Mouse (Mus musculus): ENCODE results near the gene Acp1. TPM values are rescaled to one million over a fixed set of nuclear protein-coding genes. Genes with fewer than 3 reads are reported as not detected.

Acp1 gene
- polyA plus RNA-seq, 1 experiment, result 4.4 TPM

DNA sequence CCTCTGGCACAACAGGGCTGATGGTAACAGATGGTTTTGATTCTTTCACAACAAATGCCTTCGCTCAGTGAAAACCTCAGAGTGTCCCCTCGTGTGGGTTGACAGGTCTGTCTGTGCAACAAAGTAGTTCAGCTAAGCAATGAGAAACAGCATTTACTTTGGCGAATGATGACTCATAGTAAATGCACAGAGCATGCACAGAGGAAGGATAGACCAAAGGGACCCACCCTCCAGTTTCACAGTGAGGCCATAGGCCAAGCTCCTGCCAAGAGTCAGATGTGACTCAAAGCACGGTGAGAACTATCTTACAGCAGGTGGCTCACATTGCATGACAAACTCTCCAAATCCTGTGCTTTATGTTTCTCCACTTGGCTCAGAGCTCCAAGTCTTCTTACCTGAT is 45.6 kb downstream of the Acp1 start:
- Histone ChIP-seq H3K4me1 (ENCODE audit: control insufficient read depth, insufficient read depth, insufficient read length, low read length) (no peaks in the 10 kb centered on the region), H3K27me3 (ENCODE audit: control insufficient read depth, insufficient read depth, low read length) (no peaks in the 10 kb centered on the region), H3K27ac (ENCODE audit: insufficient read depth, low read depth, low read length) (no peak overlapping the region), H3K4me3 (ENCODE audit: low read depth, low read length) (no peak overlapping the region), H3K36me3 (ENCODE audit: control insufficient read depth, insufficient read depth, low read length) (no peaks in the 10 kb centered on the region)
- 67% methylated on average over 4 of the region's 4 CpGs for WGBS
- no peak for TF ChIP-seq CTCF (IDR thresholded peaks at IDR 0.05; ENCODE audit: extremely low read depth, insufficient read length, insufficient replicate concordance, low read depth, low read length)

GRCm38 (mm10) chr12:30864347-30864746 is 47.0 kb downstream of the Acp1 start:
- H3K27me3 ChIP-seq (ENCODE audit: control insufficient read depth, insufficient read depth, low read length), result no peaks in the 10 kb centered on the region
- H3K36me3 ChIP-seq (ENCODE audit: control insufficient read depth, insufficient read depth, low read length), result no peaks in the 10 kb centered on the region
- no peak overlapping the region for H3K27ac ChIP-seq (ENCODE audit: insufficient read depth, low read depth, low read length)
- H3K4me1 ChIP-seq (ENCODE audit: control insufficient read depth, insufficient read depth, insufficient read length, low read length), result no peaks in the 10 kb centered on the region
- WGBS, result 52% methylated on average over 2 of the region's 2 CpGs
- no peak for TF ChIP-seq CTCF (IDR thresholded peaks at IDR 0.05; ENCODE audit: extremely low read depth, insufficient read length, insufficient replicate concordance, low read depth, low read length)
- TF ChIP-seq POLR2A (IDR thresholded peaks at IDR 0.05; ENCODE audit: low read depth, low read length), result no peak
- no peak overlapping the region for H3K4me3 ChIP-seq (ENCODE audit: low read depth, low read length)

- H3K27ac ChIP-seq (ENCODE audit: insufficient read depth, low read depth, low read length), result peak overlapping the region; percentile 66
- H3K4me3 ChIP-seq (ENCODE audit: low read depth, low read length), result no peak overlapping the region
- H3K4me1 ChIP-seq (ENCODE audit: control insufficient read depth, insufficient read depth, insufficient read length, low read length), result peaks cover 9% of the 10 kb centered on the region
- H3K27me3 ChIP-seq (ENCODE audit: control insufficient read depth, insufficient read depth, low read length), result no peaks in the 10 kb centered on the region
- WGBS, result 63% methylated on average over 5 of the region's 5 CpGs
- no peaks in the 10 kb centered on the region for H3K36me3 ChIP-seq (ENCODE audit: control insufficient read depth, insufficient read depth, low read length)
- TF ChIP-seq POLR2A (IDR thresholded peaks at IDR 0.05; ENCODE audit: low read depth, low read length) (no peak), CTCF (IDR thresholded peaks at IDR 0.05; ENCODE audit: extremely low read depth, insufficient read length, insufficient replicate concordance, low read depth, low read length) (no peak)
Observed at GRCm38 (mm10) chr12:30856172-30856571, 55.2 kb downstream of the Acp1 start.

- no peaks in the 10 kb centered on the region for H3K27me3 ChIP-seq (ENCODE audit: control insufficient read depth, insufficient read depth, low read length)
- H3K4me3 ChIP-seq (ENCODE audit: low read depth, low read length), result no peak overlapping the region
- H3K27ac ChIP-seq (ENCODE audit: insufficient read depth, low read depth, low read length), result 0 out of 2 replicates have a peak overlapping the region, but pooled peaks have one; percentile 9
- TF ChIP-seq CTCF (IDR thresholded peaks at IDR 0.05; ENCODE audit: extremely low read depth, insufficient read length, insufficient replicate concordance, low read depth, low read length) (no peak), POLR2A (IDR thresholded peaks at IDR 0.05; ENCODE audit: low read depth, low read length) (no peak)
- H3K4me1 ChIP-seq (ENCODE audit: control insufficient read depth, insufficient read depth, insufficient read length, low read length), result peaks cover 9% of the 10 kb centered on the region
- 15% methylated on average over 6 of the region's 6 CpGs for WGBS
- H3K36me3 ChIP-seq (ENCODE audit: control insufficient read depth, insufficient read depth, low read length), result no peaks in the 10 kb centered on the region
Observed at GRCm38 (mm10) chr12:30855442-30856159, 55.8 kb downstream of the Acp1 start.

DNA sequence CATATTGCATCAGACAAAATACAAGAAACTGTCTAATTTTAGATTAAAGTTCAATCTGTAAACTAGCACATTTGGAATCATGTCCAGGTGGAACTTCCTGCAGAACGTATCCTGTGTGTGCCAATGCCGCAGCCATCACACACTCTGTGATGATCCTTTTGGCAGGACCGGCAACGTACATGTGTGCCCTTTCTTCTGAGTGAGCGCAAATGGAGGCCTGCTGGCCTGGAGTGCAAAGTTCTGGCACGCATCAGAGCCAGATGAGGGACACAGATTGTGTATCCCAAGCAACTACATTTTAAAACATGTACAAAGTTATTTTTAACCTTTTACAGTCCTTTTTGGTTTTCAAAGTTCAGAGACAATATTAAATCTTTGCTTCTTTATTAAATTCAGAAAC is 59.5 kb downstream of the Acp1 start:
- Histone ChIP-seq H3K27ac (ENCODE audit: insufficient read depth, low read depth, low read length) (no peak overlapping the region), H3K36me3 (ENCODE audit: control insufficient read depth, insufficient read depth, low read length) (no peaks in the 10 kb centered on the region), H3K27me3 (ENCODE audit: control insufficient read depth, insufficient read depth, low read length) (no peaks in the 10 kb centered on the region), H3K4me3 (ENCODE audit: low read depth, low read length) (no peak overlapping the region), H3K4me1 (ENCODE audit: control insufficient read depth, insufficient read depth, insufficient read length, low read length) (peaks cover 11% of the 10 kb centered on the region)
- WGBS, result 90% methylated on average over 6 of the region's 6 CpGs
- TF ChIP-seq POLR2A (IDR thresholded peaks at IDR 0.05; ENCODE audit: low read depth, low read length), result no peak
- no peak for TF ChIP-seq CTCF (IDR thresholded peaks at IDR 0.05; ENCODE audit: extremely low read depth, insufficient read length, insufficient replicate concordance, low read depth, low read length)

GRCm38 (mm10) chr12:30850902-30851301 is 60.5 kb downstream of the Acp1 start:
- Histone ChIP-seq H3K4me3 (ENCODE audit: low read depth, low read length) (no peak overlapping the region), H3K4me1 (ENCODE audit: control insufficient read depth, insufficient read depth, insufficient read length, low read length) (peaks cover 6% of the 10 kb centered on the region; the same call in 1 of the 2 replicates), H3K27me3 (ENCODE audit: control insufficient read depth, insufficient read depth, low read length) (no peaks in the 10 kb centered on the region), H3K27ac (ENCODE audit: insufficient read depth, low read depth, low read length) (no peak overlapping the region), H3K36me3 (ENCODE audit: control insufficient read depth, insufficient read depth, low read length) (no peaks in the 10 kb centered on the region)
- 13% methylated on average over 2 of the region's 2 CpGs for WGBS
- no peak for TF ChIP-seq POLR2A (IDR thresholded peaks at IDR 0.05; ENCODE audit: low read depth, low read length)
- TF ChIP-seq CTCF (IDR thresholded peaks at IDR 0.05; ENCODE audit: extremely low read depth, insufficient read length, insufficient replicate concordance, low read depth, low read length), result no peak

DNA sequence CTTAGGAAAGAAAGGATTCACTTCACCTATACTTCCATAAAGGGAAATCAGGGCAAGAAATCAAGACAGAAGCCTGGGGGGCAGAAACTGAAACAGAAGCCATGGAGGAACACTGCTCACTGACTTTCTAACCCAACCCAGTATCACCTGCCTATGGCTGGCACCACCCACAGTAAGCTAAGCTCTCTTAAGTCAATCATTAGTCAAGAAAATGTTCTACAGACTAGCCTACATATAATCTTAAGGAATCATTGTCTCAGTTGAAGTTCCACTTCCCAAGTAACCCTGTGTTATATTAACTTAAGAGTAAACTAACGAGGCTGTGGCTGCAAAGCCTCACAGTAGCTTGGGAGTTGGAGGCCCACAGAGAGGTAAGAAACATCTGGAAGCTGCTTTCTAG is 62.9 kb downstream of the Acp1 start:
- Histone ChIP-seq H3K27ac (ENCODE audit: insufficient read depth, low read depth, low read length) (no peak overlapping the region), H3K4me3 (ENCODE audit: low read depth, low read length) (no peak overlapping the region), H3K36me3 (ENCODE audit: control insufficient read depth, insufficient read depth, low read length) (no peaks in the 10 kb centered on the region), H3K27me3 (ENCODE audit: control insufficient read depth, insufficient read depth, low read length) (no peaks in the 10 kb centered on the region), H3K4me1 (ENCODE audit: control insufficient read depth, insufficient read depth, insufficient read length, low read length) (peaks cover 2% of the 10 kb centered on the region; the same call in 1 of the 2 replicates)
- TF ChIP-seq POLR2A (IDR thresholded peaks at IDR 0.05; ENCODE audit: low read depth, low read length) (no peak), CTCF (IDR thresholded peaks at IDR 0.05; ENCODE audit: extremely low read depth, insufficient read length, insufficient replicate concordance, low read depth, low read length) (no peak)
- 22% methylated on average over 1 of the region's 1 CpGs for WGBS

Other genes starting within 250 kb of the Acp1 start
- 0.08 and 0.29 TPM in 2 replicates for gene Alkal2, start 27.3 kb downstream of the Acp1 start, polyA plus RNA-seq (2012; rRNA removed)
- 1.0 and 3.4 TPM in 2 replicates for gene Sh3yl1, start 79 bp upstream of the Acp1 start, polyA plus RNA-seq (2012; rRNA removed)
- gene Fam110c, start 162.3 kb upstream of the Acp1 start, polyA plus RNA-seq (2012; rRNA removed), result 6.4 and 10.8 TPM in 2 replicates